Mouse (Mus musculus): ENCODE measurements around the gene Amhr2. TPM values are rescaled to one million over a fixed set of nuclear protein-coding genes. Genes with fewer than 3 reads are reported as not detected.

The Amhr2 gene
- polyA plus RNA-seq, 1 experiment from 2014 or later, result 0.68 TPM

DNA sequence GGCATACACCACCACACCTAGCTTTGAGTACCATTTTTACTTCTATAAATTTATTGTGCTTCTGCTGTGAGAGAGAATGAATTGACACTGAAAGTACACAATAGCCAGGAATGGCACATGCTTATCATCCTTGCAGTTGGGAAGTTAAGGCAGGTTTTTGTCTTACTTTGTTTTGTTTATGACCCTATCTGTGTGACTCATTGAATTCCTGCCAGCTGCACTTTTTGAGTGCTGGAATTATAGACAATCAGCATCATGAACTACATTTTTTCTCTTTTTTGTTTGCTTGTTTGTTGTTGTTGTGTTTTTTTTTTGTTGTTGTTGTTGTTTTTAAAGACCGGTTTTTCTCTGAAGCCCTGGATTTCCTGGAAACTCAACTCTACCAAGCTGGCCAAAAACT is 24.2 kb upstream of the Amhr2 start:
- H3K36me3 ChIP-seq (ENCODE audit: control insufficient read depth, insufficient read depth, low read length), result no peaks in the 10 kb centered on the region; the same call in none of the 2 replicates
- no peak overlapping the region for H3K9ac ChIP-seq (ENCODE audit: low read length)
- no peaks in the 10 kb centered on the region for H3K4me1 ChIP-seq (ENCODE audit: control insufficient read depth, insufficient read depth, low read length)
- WGBS, result 52% methylated on average over 1 of the region's 1 CpGs
- no peak overlapping the region for H3K27ac ChIP-seq (ENCODE audit: low read length)
- no peaks in the 10 kb centered on the region for H3K27me3 ChIP-seq (ENCODE audit: control insufficient read depth, insufficient read depth, low read length)
- H3K4me3 ChIP-seq (replicated peaks; ENCODE audit: low read length), result no peak overlapping the region
- no peaks in the 10 kb centered on the region for H3K9me3 ChIP-seq (replicated peaks; ENCODE audit: control insufficient read depth, low read length)
- no peak for ATAC-seq (ENCODE audit: insufficient read depth, low FRiP score)
- no peak overlapping the region for H3K4me2 ChIP-seq (ENCODE audit: low read depth, low read length)

DNA sequence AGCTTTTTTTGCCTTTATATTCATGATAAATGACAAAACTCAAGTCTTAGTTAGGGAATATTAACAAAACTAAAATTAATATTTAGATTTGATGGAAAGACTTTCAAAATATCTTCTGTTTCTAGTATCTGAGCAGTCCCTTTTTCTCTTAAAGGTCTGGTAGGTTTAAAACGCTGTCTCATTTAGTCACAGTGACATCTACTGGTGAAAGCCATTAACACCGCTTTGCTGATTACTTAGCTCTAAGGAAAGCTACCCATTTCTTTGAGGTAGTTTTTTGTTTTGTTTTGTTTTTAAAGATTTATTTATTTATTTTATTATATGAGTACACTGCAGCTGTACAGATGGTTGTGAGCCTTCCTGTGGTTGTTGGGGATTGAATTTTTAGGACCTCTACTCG is 23.7 kb upstream of the Amhr2 start:
- H3K36me3 ChIP-seq (ENCODE audit: control insufficient read depth, insufficient read depth, low read length), result no peaks in the 10 kb centered on the region; the same call in none of the 2 replicates
- no peaks in the 10 kb centered on the region for H3K9me3 ChIP-seq (replicated peaks; ENCODE audit: control insufficient read depth, low read length)
- H3K27ac ChIP-seq (ENCODE audit: low read length), result no peak overlapping the region
- H3K27me3 ChIP-seq (ENCODE audit: control insufficient read depth, insufficient read depth, low read length), result no peaks in the 10 kb centered on the region
- no peak overlapping the region for H3K9ac ChIP-seq (ENCODE audit: low read length)
- no peak overlapping the region for H3K4me3 ChIP-seq (replicated peaks; ENCODE audit: low read length)
- no peak overlapping the region for H3K4me2 ChIP-seq (ENCODE audit: low read depth, low read length)
- ATAC-seq (ENCODE audit: insufficient read depth, low FRiP score), result no peak
- H3K4me1 ChIP-seq (ENCODE audit: control insufficient read depth, insufficient read depth, low read length), result no peaks in the 10 kb centered on the region
- 48% methylated on average over 3 of the region's 3 CpGs for WGBS

DNA sequence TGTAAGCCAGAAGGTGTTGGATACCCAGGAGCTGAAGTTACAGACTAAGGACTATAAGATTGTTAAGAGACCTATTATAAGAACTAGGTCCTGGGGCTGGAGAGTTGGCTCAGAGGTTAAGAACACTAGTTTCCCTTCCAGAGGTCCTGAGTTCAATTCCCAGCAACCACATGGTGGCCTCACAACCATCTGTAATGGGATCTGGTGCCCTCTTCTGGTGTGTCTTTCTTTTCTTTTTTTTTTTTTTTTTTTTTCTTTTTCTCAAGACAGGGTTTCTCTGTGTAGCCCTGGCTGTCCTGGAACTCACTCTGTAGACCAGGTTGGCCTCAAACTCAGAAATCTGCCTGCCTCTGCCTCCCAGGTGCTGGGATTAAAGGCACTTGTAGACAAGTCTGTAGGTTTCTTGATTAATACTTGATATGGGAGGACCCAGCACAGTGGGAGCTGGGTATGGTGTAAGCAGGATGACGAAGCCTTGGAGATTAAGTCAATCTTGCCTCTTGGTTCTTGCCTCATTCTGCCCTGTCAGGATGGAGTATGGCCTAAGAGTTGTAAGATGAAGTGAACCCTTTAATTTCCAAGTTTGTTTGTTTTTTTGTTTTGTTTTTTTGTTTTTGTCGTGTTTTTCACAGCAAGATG is 21.4 kb upstream of the Amhr2 start:
- H3K4me3 ChIP-seq (replicated peaks; ENCODE audit: low read length), result no peak overlapping the region
- H3K4me2 ChIP-seq (ENCODE audit: low read depth, low read length), result no peak overlapping the region
- H3K9ac ChIP-seq (ENCODE audit: low read length), result no peak overlapping the region
- H3K36me3 ChIP-seq (ENCODE audit: control insufficient read depth, insufficient read depth, low read length), result peaks cover 12% of the 10 kb centered on the region
- no peak overlapping the region for H3K27ac ChIP-seq (ENCODE audit: low read length)
- H3K9me3 ChIP-seq (replicated peaks; ENCODE audit: control insufficient read depth, low read length), result no peaks in the 10 kb centered on the region
- H3K27me3 ChIP-seq (ENCODE audit: control insufficient read depth, insufficient read depth, low read length), result no peaks in the 10 kb centered on the region
- no peak for ATAC-seq (ENCODE audit: insufficient read depth, low FRiP score)
- WGBS, result 89% methylated on average over 2 of the region's 2 CpGs
- H3K4me1 ChIP-seq (ENCODE audit: control insufficient read depth, insufficient read depth, low read length), result no peaks in the 10 kb centered on the region

DNA sequence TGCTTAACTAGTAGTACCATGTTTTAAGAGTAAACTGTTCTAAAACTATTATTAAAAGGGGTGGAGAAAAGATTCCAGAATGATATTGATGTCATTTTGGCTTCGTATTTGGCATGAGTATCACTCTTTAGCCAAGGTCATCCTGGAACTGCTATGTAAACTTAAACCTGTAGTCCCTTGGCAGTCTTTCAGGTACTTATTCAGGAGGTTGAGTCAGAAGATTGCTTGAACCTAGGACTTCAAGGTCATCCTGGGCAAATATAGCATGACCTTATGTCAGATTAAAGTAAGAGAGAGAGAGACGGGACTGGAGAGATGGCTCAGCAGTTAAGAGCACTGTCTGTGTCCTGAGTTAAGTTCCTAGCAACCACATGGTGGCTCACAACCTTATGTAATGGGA is 20.5 kb upstream of the Amhr2 start:
- Histone ChIP-seq H3K9me3 (replicated peaks; ENCODE audit: control insufficient read depth, low read length) (no peaks in the 10 kb centered on the region), H3K36me3 (ENCODE audit: control insufficient read depth, insufficient read depth, low read length) (peaks cover 18% of the 10 kb centered on the region), H3K4me2 (ENCODE audit: low read depth, low read length) (no peak overlapping the region), H3K27me3 (ENCODE audit: control insufficient read depth, insufficient read depth, low read length) (no peaks in the 10 kb centered on the region), H3K4me1 (ENCODE audit: control insufficient read depth, insufficient read depth, low read length) (no peaks in the 10 kb centered on the region), H3K27ac (ENCODE audit: low read length) (no peak overlapping the region), H3K9ac (ENCODE audit: low read length) (no peak overlapping the region), H3K4me3 (replicated peaks; ENCODE audit: low read length) (no peak overlapping the region)
- no peak for ATAC-seq (ENCODE audit: insufficient read depth, low FRiP score)
- 75% methylated on average over 2 of the region's 2 CpGs for WGBS

DNA sequence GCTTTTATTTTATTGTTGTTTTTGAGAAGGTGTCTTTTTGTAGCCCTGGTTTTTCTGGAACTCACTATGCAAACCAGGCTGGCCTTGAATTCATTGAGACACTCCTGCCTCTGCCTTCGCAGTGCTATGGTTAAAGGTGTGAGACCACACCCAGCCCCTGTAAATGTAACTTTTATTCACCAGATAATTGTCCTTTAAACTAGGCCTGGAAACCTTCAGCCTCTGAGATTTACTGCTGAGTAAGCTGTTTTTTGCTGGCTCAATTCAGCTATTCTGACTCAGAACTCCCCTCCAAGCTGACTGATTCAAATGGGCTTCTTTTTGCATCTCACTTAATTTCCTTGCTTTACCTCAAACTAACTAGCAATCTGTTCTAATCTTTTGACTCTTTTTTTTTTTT is 18.2 kb upstream of the Amhr2 start:
- WGBS, result 90% methylated on average over 1 of the region's 1 CpGs
- Histone ChIP-seq H3K36me3 (ENCODE audit: control insufficient read depth, insufficient read depth, low read length) (peaks cover 28% of the 10 kb centered on the region), H3K4me3 (replicated peaks; ENCODE audit: low read length) (no peak overlapping the region), H3K4me2 (ENCODE audit: low read depth, low read length) (no peak overlapping the region), H3K9ac (ENCODE audit: low read length) (no peak overlapping the region), H3K27ac (ENCODE audit: low read length) (no peak overlapping the region), H3K9me3 (replicated peaks; ENCODE audit: control insufficient read depth, low read length) (no peaks in the 10 kb centered on the region), H3K27me3 (ENCODE audit: control insufficient read depth, insufficient read depth, low read length) (no peaks in the 10 kb centered on the region), H3K4me1 (ENCODE audit: control insufficient read depth, insufficient read depth, low read length) (no peaks in the 10 kb centered on the region)
- no peak for ATAC-seq (ENCODE audit: insufficient read depth, low FRiP score)

DNA sequence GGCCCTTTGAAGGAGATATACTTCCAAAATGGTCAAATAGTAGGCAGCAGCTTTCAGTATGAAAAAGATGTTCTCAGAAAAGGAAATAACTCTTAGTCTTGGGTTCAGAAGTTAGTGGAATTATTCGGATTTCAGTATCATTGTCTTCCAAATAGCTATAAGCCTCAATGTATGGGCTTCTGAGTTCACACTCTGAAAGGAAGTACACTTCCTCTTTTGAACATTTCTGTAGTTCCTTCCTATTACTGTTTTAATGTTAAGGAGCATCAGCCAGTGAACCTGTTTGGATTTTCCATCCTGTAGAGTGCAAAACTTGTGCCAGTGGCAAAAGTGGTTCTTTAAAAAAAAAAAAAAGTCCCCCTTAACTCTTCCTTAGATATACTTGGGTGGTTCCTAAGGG is 13.1 kb upstream of the Amhr2 start:
- peaks cover 28% of the 10 kb centered on the region for H3K36me3 ChIP-seq (ENCODE audit: control insufficient read depth, insufficient read depth, low read length)
- ATAC-seq (ENCODE audit: insufficient read depth, low FRiP score), result no peak
- no peak overlapping the region for H3K4me3 ChIP-seq (replicated peaks; ENCODE audit: low read length)
- 83% methylated on average over 1 of the region's 1 CpGs for WGBS
- no peaks in the 10 kb centered on the region for H3K27me3 ChIP-seq (ENCODE audit: control insufficient read depth, insufficient read depth, low read length)
- no peak overlapping the region for H3K9ac ChIP-seq (ENCODE audit: low read length)
- H3K4me2 ChIP-seq (ENCODE audit: low read depth, low read length), result no peak overlapping the region
- H3K27ac ChIP-seq (ENCODE audit: low read length), result no peak overlapping the region
- no peaks in the 10 kb centered on the region for H3K9me3 ChIP-seq (replicated peaks; ENCODE audit: control insufficient read depth, low read length)
- H3K4me1 ChIP-seq (ENCODE audit: control insufficient read depth, insufficient read depth, low read length), result no peaks in the 10 kb centered on the region

DNA sequence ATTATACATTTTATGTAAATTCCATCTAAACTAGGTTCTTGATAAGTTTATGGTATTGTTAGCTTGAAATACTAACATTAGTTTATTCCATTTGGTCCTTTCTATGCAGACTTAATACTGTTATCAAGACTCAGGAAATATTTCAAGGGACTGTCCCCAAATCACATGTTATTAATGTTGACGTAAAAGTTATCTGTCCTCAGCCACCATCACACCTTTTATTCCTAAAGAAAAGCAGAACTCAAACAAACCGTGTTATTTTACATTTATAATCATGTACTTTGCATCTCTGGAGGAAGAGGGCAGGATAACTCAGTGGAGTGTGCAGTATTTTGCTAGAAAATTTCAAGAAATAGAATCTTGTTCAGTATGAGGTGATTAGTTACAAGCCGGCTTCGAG is 12.0 kb upstream of the Amhr2 start:
- no peaks in the 10 kb centered on the region for H3K4me1 ChIP-seq (ENCODE audit: control insufficient read depth, insufficient read depth, low read length)
- H3K4me3 ChIP-seq (replicated peaks; ENCODE audit: low read length), result no peak overlapping the region
- H3K27ac ChIP-seq (ENCODE audit: low read length), result no peak overlapping the region
- no peak for ATAC-seq (ENCODE audit: insufficient read depth, low FRiP score)
- H3K4me2 ChIP-seq (ENCODE audit: low read depth, low read length), result no peak overlapping the region
- H3K9ac ChIP-seq (ENCODE audit: low read length), result no peak overlapping the region
- WGBS, result 92% methylated on average over 4 of the region's 4 CpGs
- no peaks in the 10 kb centered on the region for H3K27me3 ChIP-seq (ENCODE audit: control insufficient read depth, insufficient read depth, low read length)
- peaks cover 21% of the 10 kb centered on the region for H3K36me3 ChIP-seq (ENCODE audit: control insufficient read depth, insufficient read depth, low read length)
- no peaks in the 10 kb centered on the region for H3K9me3 ChIP-seq (replicated peaks; ENCODE audit: control insufficient read depth, low read length)

DNA sequence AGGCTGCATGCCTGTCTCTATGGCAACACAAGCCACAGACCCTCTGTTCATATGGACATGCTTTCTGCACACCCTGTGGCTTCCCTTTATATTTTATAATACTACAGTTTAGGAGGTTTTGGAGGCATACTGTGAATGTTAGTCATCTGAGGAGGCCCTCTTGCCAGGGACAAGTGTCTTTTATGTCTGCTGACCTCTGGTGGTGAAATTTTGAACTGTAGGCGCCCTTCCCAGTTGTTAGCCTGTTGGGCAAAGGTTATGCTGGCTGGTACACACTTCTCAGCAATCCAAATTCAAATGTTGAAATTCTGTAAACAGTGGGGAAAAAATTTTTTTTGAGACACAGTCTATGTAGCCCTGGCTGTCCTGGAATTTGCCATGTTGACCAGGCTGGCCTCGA is 2.7 kb upstream of the Amhr2 start:
- no peak overlapping the region for H3K9ac ChIP-seq (ENCODE audit: low read length)
- H3K36me3 ChIP-seq (ENCODE audit: control insufficient read depth, insufficient read depth, low read length), result peaks cover 3% of the 10 kb centered on the region; the same call in 1 of the 2 replicates
- no peak overlapping the region for H3K4me3 ChIP-seq (replicated peaks; ENCODE audit: low read length)
- no peaks in the 10 kb centered on the region for H3K9me3 ChIP-seq (replicated peaks; ENCODE audit: control insufficient read depth, low read length)
- H3K27ac ChIP-seq (ENCODE audit: low read length), result no peak overlapping the region
- ATAC-seq (ENCODE audit: insufficient read depth, low FRiP score), result no peak
- no peaks in the 10 kb centered on the region for H3K27me3 ChIP-seq (ENCODE audit: control insufficient read depth, insufficient read depth, low read length)
- no peaks in the 10 kb centered on the region for H3K4me1 ChIP-seq (ENCODE audit: control insufficient read depth, insufficient read depth, low read length)
- 50% methylated on average over 2 of the region's 2 CpGs for WGBS
- no peak overlapping the region for H3K4me2 ChIP-seq (ENCODE audit: low read depth, low read length)

DNA sequence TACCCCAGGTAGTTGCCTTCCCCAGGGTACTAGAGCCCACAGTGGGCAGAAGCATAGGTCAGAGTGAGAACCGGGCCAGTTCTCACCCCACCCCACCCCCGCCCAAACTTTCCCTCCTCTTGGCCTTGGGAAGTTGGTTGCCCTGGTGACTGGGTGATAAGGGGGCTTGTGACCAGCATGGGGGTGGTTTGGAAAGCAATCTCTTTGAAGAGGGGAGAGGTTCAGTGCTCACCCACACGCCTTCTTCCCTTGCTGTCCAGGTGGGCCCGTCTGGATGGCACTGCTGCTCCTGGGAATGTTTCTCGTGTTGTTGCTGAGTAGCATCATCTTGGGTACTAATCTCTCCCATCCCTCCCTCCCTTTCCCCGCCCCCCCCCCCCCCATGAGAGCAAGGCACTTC is 1.3 kb downstream of the Amhr2 start:
- no peak overlapping the region for H3K27ac ChIP-seq (ENCODE audit: low read length)
- WGBS, result 32% methylated on average over 5 of the region's 6 CpGs
- no peak overlapping the region for H3K9ac ChIP-seq (ENCODE audit: low read length)
- no peak overlapping the region for H3K4me3 ChIP-seq (replicated peaks; ENCODE audit: low read length)
- no peaks in the 10 kb centered on the region for H3K36me3 ChIP-seq (ENCODE audit: control insufficient read depth, insufficient read depth, low read length)
- no peak for ATAC-seq (ENCODE audit: insufficient read depth, low FRiP score)
- H3K27me3 ChIP-seq (ENCODE audit: control insufficient read depth, insufficient read depth, low read length), result no peaks in the 10 kb centered on the region
- no peak overlapping the region for H3K4me2 ChIP-seq (ENCODE audit: low read depth, low read length)
- no peaks in the 10 kb centered on the region for H3K4me1 ChIP-seq (ENCODE audit: control insufficient read depth, insufficient read depth, low read length)
- no peaks in the 10 kb centered on the region for H3K9me3 ChIP-seq (replicated peaks; ENCODE audit: control insufficient read depth, low read length)
